Mouse (Mus musculus) liver, embryonic 16.5 days (tissue): Measurements from ENCODE around the gene Ndc1. TPM values are rescaled to one million over a fixed set of nuclear protein-coding genes. Genes with fewer than 3 reads are reported as not detected.

Experiments used
- ATAC-seq: fragments of 200-750 bp; cut with Nextera tagmentation; 2 replicates; pipeline ENCODE4 v1.8.0; 2017; ENCODE audit warnings: low read depth, mild to moderate bottlenecking, moderate number of reproducible peaks, moderate library complexity
- H3K27ac ChIP-seq: fragments of 300-500 bp; sonication (generic); 2 replicates; pipeline ENCODE4 v1.5.1; 2014; ENCODE audit warnings: mild to moderate bottlenecking, low read length
- H3K27me3 ChIP-seq: fragments of 300-500 bp; sonication (generic); 2 replicates; pipeline ENCODE4 v1.6.1; 2014; ENCODE audit warnings: low read depth, low read length, mixed read lengths; ENCODE audit not compliant: control insufficient read depth, insufficient read depth
- H3K36me3 ChIP-seq: fragments of 300-500 bp; sonication (generic); 2 replicates; pipeline ENCODE4 v1.6.1; 2014; ENCODE audit warnings: mild to moderate bottlenecking; ENCODE audit not compliant: control insufficient read depth, insufficient read depth
- H3K4me1 ChIP-seq: fragments of 300-500 bp; sonication (generic); 2 replicates; pipeline ENCODE4 v1.6.1; 2014; ENCODE audit warnings: low read depth, low read length, mixed read lengths; ENCODE audit not compliant: control insufficient read depth
- H3K4me2 ChIP-seq: fragments of 300-500 bp; sonication (generic); 2 replicates; pipeline ENCODE4 v1.6.1; 2014; ENCODE audit warnings: low read depth, low read length, mixed read lengths
- H3K4me3 ChIP-seq: fragments of 300-500 bp; sonication (generic); 2 replicates; pipeline ENCODE4 v1.5.1; 2014; ENCODE audit warnings: low read depth, mild to moderate bottlenecking, low read length
- H3K9ac ChIP-seq: fragments of 300-500 bp; sonication (generic); 2 replicates; pipeline ENCODE4 v1.6.1; 2014; ENCODE audit warnings: low read depth, low read length
- H3K9me3 ChIP-seq: fragments of 300-500 bp; sonication (generic); replicated peaks from 2 replicates; pipeline ENCODE4 v1.6.1; 2016; ENCODE audit warnings: low read length; ENCODE audit not compliant: control insufficient read depth
- WGBS: fragments of 180-500 bp; shearing (Covaris S2); extraction: QIAGEN DNeasy Blood & Tissue Kit; methylation state at CpG from one replicate; pipeline ENCODE4 v1.1.7; 2014; ENCODE audit not compliant: insufficient replicate concordance; 5-methylcytosine and 5-hydroxymethylcytosine counted together
- polyA plus RNA-seq: library from polyadenylated mRNA; unstranded; fragments of >200 nt; fragmentation: Nextera tagmentation; extraction: Ambion mirVana; gene quantifications from 2 replicates; pipeline ENCODE4 v1.2.1, GENCODE M21; 2015

Ndc1 gene
- 13.0 and 13.1 TPM in 2 replicates for polyA plus RNA-seq

- H3K9ac ChIP-seq, result peak within 1 kb of the TSS; percentile 82
- ATAC-seq, result peak; percentile 96
- peak within 1 kb of the TSS; percentile 72 for H3K27ac ChIP-seq
- H3K4me3 ChIP-seq, result peak within 1 kb of the TSS; percentile 86
- H3K9me3 ChIP-seq, result no peaks in the 10 kb centered on the region
- H3K4me2 ChIP-seq, result peak within 1 kb of the TSS; percentile 83
- no peaks in the 10 kb centered on the region for H3K27me3 ChIP-seq
- WGBS, result under 1% methylated on average over 51 of the region's 51 CpGs
- H3K4me1 ChIP-seq, result peaks cover 6% of the 10 kb centered on the region
- peaks cover 7% of the 10 kb centered on the region; the same call in 1 of the 2 replicates for H3K36me3 ChIP-seq
Measured at GRCm38 (mm10) chr4:107367567-107368314, at the start of gene Ndc1. Gene Ndc1 (plus strand): TSS chr4:107367784.

- H3K4me1 ChIP-seq, result peaks cover 12% of the 10 kb centered on the region
- H3K9me3 ChIP-seq, result no peaks in the 10 kb centered on the region
- no peak overlapping the region for H3K27ac ChIP-seq
- no peak for ATAC-seq
- H3K4me2 ChIP-seq, result no peak overlapping the region
- H3K27me3 ChIP-seq, result no peaks in the 10 kb centered on the region
- no peak overlapping the region for H3K9ac ChIP-seq
- no peaks in the 10 kb centered on the region for H3K36me3 ChIP-seq
- 74% methylated on average over 8 of the region's 8 CpGs for WGBS
- no peak overlapping the region for H3K4me3 ChIP-seq
Measured at GRCm38 (mm10) chr4:107318646-107319045, 48.9 kb upstream of the Ndc1 start.

- Histone ChIP-seq H3K9me3 (no peaks in the 10 kb centered on the region), H3K36me3 (no peaks in the 10 kb centered on the region), H3K27me3 (no peaks in the 10 kb centered on the region), H3K9ac (no peak overlapping the region), H3K4me1 (no peaks in the 10 kb centered on the region), H3K27ac (no peak overlapping the region), H3K4me2 (no peak overlapping the region), H3K4me3 (no peak overlapping the region)
- 71% methylated on average over 2 of the region's 2 CpGs for WGBS
- no peak for ATAC-seq
Measured at GRCm38 (mm10) chr4:107321041-107321440, 46.5 kb upstream of the Ndc1 start.

GRCm38 (mm10) chr4:107323113-107323512, 44.5 kb upstream of the Ndc1 start:
- ATAC-seq, result no peak
- WGBS, result 75% methylated on average over 2 of the region's 2 CpGs

GRCm38 (mm10) chr4:107328530-107328929, 39.1 kb upstream of the Ndc1 start:
- WGBS, result 85% methylated on average over 8 of the region's 8 CpGs
- Histone ChIP-seq H3K36me3 (no peaks in the 10 kb centered on the region), H3K27ac (no peak overlapping the region), H3K4me1 (no peaks in the 10 kb centered on the region), H3K4me3 (no peak overlapping the region), H3K9ac (no peak overlapping the region), H3K4me2 (no peak overlapping the region), H3K9me3 (no peaks in the 10 kb centered on the region), H3K27me3 (no peaks in the 10 kb centered on the region)
- ATAC-seq, result no peak

More at GRCm38 (mm10) chr4:107323113-107323512, 44.5 kb upstream of the Ndc1 start:
- Histone ChIP-seq H3K9me3 (no peaks in the 10 kb centered on the region), H3K27ac (no peak overlapping the region), H3K4me1 (no peaks in the 10 kb centered on the region), H3K27me3 (no peaks in the 10 kb centered on the region), H3K36me3 (no peaks in the 10 kb centered on the region), H3K4me3 (no peak overlapping the region), H3K9ac (no peak overlapping the region), H3K4me2 (no peak overlapping the region)

GRCm38 (mm10) chr4:107333514-107333913, 34.1 kb upstream of the Ndc1 start:
- no peak overlapping the region for H3K4me3 ChIP-seq
- no peaks in the 10 kb centered on the region for H3K36me3 ChIP-seq
- no peak overlapping the region for H3K27ac ChIP-seq
- no peak overlapping the region for H3K9ac ChIP-seq
- 83% methylated on average over 4 of the region's 4 CpGs for WGBS
- H3K4me1 ChIP-seq, result no peaks in the 10 kb centered on the region
- no peaks in the 10 kb centered on the region for H3K9me3 ChIP-seq
- H3K27me3 ChIP-seq, result no peaks in the 10 kb centered on the region
- H3K4me2 ChIP-seq, result no peak overlapping the region
- ATAC-seq, result no peak

GRCm38 (mm10) chr4:107336356-107336755, 31.2 kb upstream of the Ndc1 start:
- H3K27ac ChIP-seq, result no peak overlapping the region
- H3K9ac ChIP-seq, result no peak overlapping the region
- ATAC-seq, result no peak
- no peak overlapping the region for H3K4me2 ChIP-seq
- no peaks in the 10 kb centered on the region for H3K4me1 ChIP-seq
- no peaks in the 10 kb centered on the region for H3K36me3 ChIP-seq
- 69% methylated on average over 8 of the region's 8 CpGs for WGBS
- no peak overlapping the region for H3K4me3 ChIP-seq
- no peaks in the 10 kb centered on the region for H3K9me3 ChIP-seq
- H3K27me3 ChIP-seq, result no peaks in the 10 kb centered on the region

- no peak for ATAC-seq
- H3K27me3 ChIP-seq, result no peaks in the 10 kb centered on the region
- H3K9me3 ChIP-seq, result no peaks in the 10 kb centered on the region
- no peaks in the 10 kb centered on the region for H3K4me1 ChIP-seq
- no peak overlapping the region for H3K27ac ChIP-seq
- no peaks in the 10 kb centered on the region for H3K36me3 ChIP-seq
- no peak overlapping the region for H3K4me2 ChIP-seq
- no peak overlapping the region for H3K9ac ChIP-seq
- no peak overlapping the region for H3K4me3 ChIP-seq
- 78% methylated on average over 5 of the region's 5 CpGs for WGBS
Measured at GRCm38 (mm10) chr4:107337455-107337854, 30.1 kb upstream of the Ndc1 start.

GRCm38 (mm10) chr4:107341354-107341753, 26.2 kb upstream of the Ndc1 start:
- H3K36me3 ChIP-seq, result no peaks in the 10 kb centered on the region
- H3K9ac ChIP-seq, result no peak overlapping the region
- H3K4me3 ChIP-seq, result no peak overlapping the region
- H3K4me2 ChIP-seq, result no peak overlapping the region
- no peaks in the 10 kb centered on the region for H3K27me3 ChIP-seq
- 74% methylated on average over 5 of the region's 5 CpGs for WGBS
- no peak overlapping the region for H3K27ac ChIP-seq
- H3K9me3 ChIP-seq, result no peaks in the 10 kb centered on the region
- ATAC-seq, result no peak
- H3K4me1 ChIP-seq, result no peaks in the 10 kb centered on the region
